Mouse (Mus musculus) ES-Bruce4 (cell line): ENCODE measurements around the gene Srsf10.

Source experiments
- CTCF ChIP-seq: IDR thresholded peaks from one replicate; pipeline ENCODE4 v1.8.1; 2011; ENCODE audit warnings: low read depth, low read length
- EP300 ChIP-seq: IDR thresholded peaks from 2 replicates; pipeline ENCODE4 v1.6.1; 2011; ENCODE audit warnings: low read depth, low read length; ENCODE audit not compliant: insufficient read depth

DNA sequence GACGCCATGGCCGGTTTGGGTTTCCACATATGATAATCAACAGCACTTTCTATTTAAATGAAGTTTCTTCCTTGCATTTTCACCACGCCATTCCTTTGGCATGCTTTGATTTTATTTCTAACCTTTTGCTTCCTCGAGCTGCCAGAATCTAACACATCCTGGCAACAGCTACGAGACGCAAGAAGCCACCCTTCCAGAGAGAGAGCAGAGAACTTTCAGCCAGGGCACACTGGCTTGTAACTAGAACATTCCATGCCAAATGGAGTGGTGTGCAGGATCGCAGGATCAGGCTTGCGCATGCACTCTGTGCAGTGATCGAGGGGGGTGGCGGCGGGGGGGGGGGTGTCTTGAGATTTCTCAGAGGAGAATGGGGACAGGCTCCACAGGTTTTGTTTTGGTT lies 23.5 kb upstream of the Srsf10 start:
- TF ChIP-seq EP300 (no peak), CTCF (no peak)
